Mouse (Mus musculus) lung, embryonic 14.5 days (tissue): ENCODE results near the gene Plekhg6. TPM values are rescaled to one million over a fixed set of nuclear protein-coding genes. Genes with fewer than 3 reads are reported as not detected.

Source experiments
- ATAC-seq: fragments of 200-750 bp; cut with Nextera tagmentation; 2 replicates; pipeline ENCODE4 v1.8.0; 2017; ENCODE audit warnings: mild to moderate bottlenecking, moderate TSS enrichment, moderate library complexity; ENCODE audit not compliant: insufficient read depth
- DNase-seq: peaks from one replicate; pipeline ENCODE4 v3.0.0-alpha.2; 2015
- H3K27ac ChIP-seq: fragments of 300-500 bp; sonication (generic); 2 replicates; pipeline ENCODE4 v1.5.1; 2014; ENCODE audit warnings: low read depth, mild to moderate bottlenecking, moderate library complexity
- H3K27me3 ChIP-seq: fragments of 300-500 bp; sonication (generic); 2 replicates; pipeline ENCODE4 v1.6.1; 2014; ENCODE audit warnings: low read length, control low read depth; ENCODE audit not compliant: insufficient read depth
- H3K36me3 ChIP-seq: fragments of 300-500 bp; sonication (generic); 2 replicates; pipeline ENCODE4 v1.6.1; 2014; ENCODE audit warnings: control low read depth; ENCODE audit not compliant: insufficient read depth
- H3K4me1 ChIP-seq: fragments of 300-500 bp; sonication (generic); 2 replicates; pipeline ENCODE4 v1.6.1; 2014; ENCODE audit warnings: antibody characterized with exemption, control low read depth; ENCODE audit not compliant: insufficient read depth
- H3K4me2 ChIP-seq: fragments of 300-500 bp; sonication (generic); 2 replicates; pipeline ENCODE4 v1.6.1; 2014; ENCODE audit warnings: mild to moderate bottlenecking
- H3K4me3 ChIP-seq: fragments of 300-500 bp; sonication (generic); 2 replicates; pipeline ENCODE4 v1.5.1; 2014; ENCODE audit warnings: low read depth, low read length
- H3K9ac ChIP-seq: fragments of 300-500 bp; sonication (generic); 2 replicates; pipeline ENCODE4 v1.6.1; 2014
- H3K9me3 ChIP-seq: fragments of 300-500 bp; sonication (generic); 2 replicates; pipeline ENCODE4 v1.6.1; 2016; ENCODE audit warnings: low read depth, low read length, control low read depth
- CTCF ChIP-seq: IDR thresholded peaks from 2 replicates; pipeline ENCODE4 v1.5.1; 2016; ENCODE audit warnings: antibody characterized with exemption, low read depth
- WGBS: fragments of 180-500 bp; shearing (Covaris S2); extraction: QIAGEN DNeasy Blood & Tissue Kit; methylation state at CpG from one replicate; pipeline ENCODE4 v1.1.7; 2014; 5-methylcytosine and 5-hydroxymethylcytosine counted together
- polyA plus RNA-seq: library from polyadenylated mRNA; unstranded; fragments of >200 nt; fragmentation: Nextera tagmentation; extraction: Ambion mirVana; gene quantifications from 2 replicates; pipeline ENCODE4 v1.2.1, GENCODE M21; 2014

Gene Plekhg6
- polyA plus RNA-seq, 1 experiment from 2014 or later, result 0.22 TPM

DNA sequence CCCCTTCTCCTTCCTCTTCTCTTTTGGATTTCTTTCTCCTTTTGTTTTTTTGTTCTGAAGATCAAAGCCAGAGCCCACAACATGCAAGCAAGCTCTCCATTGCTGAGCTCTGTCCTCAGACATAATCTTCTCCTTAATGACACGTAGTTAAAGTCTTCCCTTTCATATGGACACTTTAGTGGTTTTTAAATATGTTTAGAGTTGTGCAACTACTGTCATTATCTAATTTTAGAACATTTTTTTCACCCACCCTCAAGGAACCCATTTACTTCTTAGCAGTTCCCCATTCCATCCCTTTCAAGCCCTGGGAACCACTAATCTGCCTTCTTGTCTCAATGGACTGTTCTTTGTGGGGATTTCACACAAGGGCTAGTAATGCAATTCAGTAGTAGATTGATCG lies 46.2 kb downstream of the Plekhg6 start:
- H3K9ac ChIP-seq, result no peak overlapping the region
- H3K27ac ChIP-seq, result no peak overlapping the region
- no peaks in the 10 kb centered on the region for H3K36me3 ChIP-seq
- no peak for TF ChIP-seq CTCF
- H3K27me3 ChIP-seq, result no peaks in the 10 kb centered on the region
- no peak for ATAC-seq
- no peak overlapping the region for H3K4me2 ChIP-seq
- 71% methylated on average over 2 of the region's 2 CpGs for WGBS
- H3K9me3 ChIP-seq, result no peaks in the 10 kb centered on the region
- DNase-seq, result peak; percentile 24
- H3K4me1 ChIP-seq, result peaks cover 8% of the 10 kb centered on the region; the same call in 1 of the 2 replicates
- no peak overlapping the region for H3K4me3 ChIP-seq

DNA sequence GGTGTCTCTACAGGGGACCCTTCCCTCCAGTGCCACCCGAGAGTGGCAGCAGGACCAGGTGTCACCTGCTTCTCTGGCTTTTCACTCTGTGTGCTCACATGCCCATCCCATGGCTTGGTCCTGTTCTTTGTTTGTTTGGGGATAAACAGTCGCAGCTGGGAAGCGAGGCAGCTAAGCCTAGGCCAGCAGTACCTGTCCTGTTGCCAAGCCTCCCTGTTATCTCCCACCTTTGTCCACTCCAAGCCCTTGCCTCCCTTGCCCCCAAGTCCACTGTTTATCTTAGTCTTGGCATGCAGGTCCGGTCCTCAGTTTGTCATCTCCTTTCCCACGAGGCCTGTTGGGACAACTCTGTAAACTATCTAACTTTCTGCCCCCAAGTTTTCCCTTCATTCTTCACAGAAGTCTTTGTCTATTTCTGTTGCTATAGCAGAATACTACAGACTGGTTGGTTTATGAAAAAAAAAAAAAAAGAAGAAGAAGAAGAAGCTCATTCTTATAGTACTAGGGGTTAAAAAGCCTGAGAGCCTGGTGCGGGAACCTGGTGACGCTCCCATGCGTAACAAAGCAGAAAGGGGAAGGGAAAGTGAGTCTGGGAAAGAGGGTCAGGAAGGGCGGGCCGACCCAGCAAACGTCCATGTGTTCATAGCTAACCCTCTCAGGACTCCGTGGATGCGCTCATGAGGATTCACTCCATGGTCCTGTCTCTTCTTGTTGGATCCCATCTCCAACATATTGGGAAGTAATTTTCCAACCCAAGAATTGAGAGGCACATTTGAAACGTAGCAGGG lies 47.3 kb downstream of the Plekhg6 start:
- no peak for TF ChIP-seq CTCF
- Histone ChIP-seq H3K9me3 (no peaks in the 10 kb centered on the region), H3K4me3 (no peak overlapping the region), H3K36me3 (no peaks in the 10 kb centered on the region), H3K4me2 (no peak overlapping the region), H3K27ac (no peak overlapping the region), H3K27me3 (no peaks in the 10 kb centered on the region), H3K9ac (no peak overlapping the region), H3K4me1 (peaks cover 8% of the 10 kb centered on the region; the same call in 1 of the 2 replicates)
- WGBS, result 66% methylated on average over 14 of the region's 14 CpGs
- ATAC-seq, result no peak
- DNase-seq, result no peak

DNA sequence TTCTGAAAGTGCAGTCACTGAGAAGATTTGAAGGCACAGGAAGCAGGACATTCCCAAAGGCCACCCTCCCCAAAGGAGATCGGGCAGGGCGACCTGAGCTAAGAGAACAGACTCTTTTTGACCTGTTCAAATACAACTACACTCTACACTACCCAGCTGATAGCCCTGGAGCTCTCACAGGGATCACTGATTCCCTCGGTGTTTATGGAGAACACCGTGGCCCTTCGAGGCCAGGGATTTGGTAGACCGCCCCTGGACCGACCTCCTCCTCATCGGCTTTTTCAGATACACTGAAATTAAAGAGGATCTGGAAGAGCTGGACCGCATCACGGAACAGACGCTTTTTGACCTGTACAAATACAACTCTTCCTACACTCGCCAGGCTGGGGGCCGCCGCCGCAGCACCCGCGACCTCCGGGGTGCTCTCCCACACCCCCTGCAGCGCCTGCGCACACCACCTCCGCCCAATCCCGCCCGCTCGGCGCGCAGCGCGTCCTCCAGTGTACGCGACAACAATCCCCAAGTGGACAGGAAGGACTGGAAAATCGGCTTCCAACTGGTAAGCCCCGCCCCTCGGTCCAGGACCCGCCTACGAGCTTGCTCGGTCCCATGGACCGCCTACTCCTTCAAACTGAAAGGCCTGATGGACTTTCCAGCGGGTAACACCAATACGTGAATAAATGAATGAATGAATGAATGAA lies 49.8 kb downstream of the Plekhg6 start:
- DNase-seq, result peak; percentile 96
- no peaks in the 10 kb centered on the region for H3K9me3 ChIP-seq
- peak overlapping the region; percentile 54 for H3K4me3 ChIP-seq
- TF ChIP-seq CTCF, result no peak
- H3K27ac ChIP-seq, result peak overlapping the region; percentile 54
- peaks cover 8% of the 10 kb centered on the region; the same call in 1 of the 2 replicates for H3K4me1 ChIP-seq
- no peaks in the 10 kb centered on the region for H3K36me3 ChIP-seq
- H3K27me3 ChIP-seq, result no peaks in the 10 kb centered on the region
- H3K9ac ChIP-seq, result peak overlapping the region; percentile 57
- H3K4me2 ChIP-seq, result peak overlapping the region; percentile 83
- ATAC-seq, result peak; percentile 94
- 2% methylated on average over 39 of the region's 39 CpGs for WGBS

- DNase-seq (no peak), ATAC-seq (no peak)
- peak; percentile 58 for TF ChIP-seq CTCF
- Histone ChIP-seq H3K9ac (no peak overlapping the region), H3K9me3 (no peaks in the 10 kb centered on the region), H3K27ac (no peak overlapping the region), H3K4me1 (peaks cover 12% of the 10 kb centered on the region), H3K4me2 (no peak overlapping the region), H3K36me3 (no peaks in the 10 kb centered on the region), H3K4me3 (no peak overlapping the region), H3K27me3 (no peaks in the 10 kb centered on the region)
- 79% methylated on average over 5 of the region's 5 CpGs for WGBS
Observed at GRCm38 (mm10) chr6:125328243-125328642, 52.4 kb downstream of the Plekhg6 start.

- Histone ChIP-seq H3K4me1 (peaks cover 11% of the 10 kb centered on the region), H3K4me2 (no peak overlapping the region), H3K36me3 (no peaks in the 10 kb centered on the region), H3K27me3 (peaks cover 21% of the 10 kb centered on the region), H3K4me3 (no peak overlapping the region), H3K9me3 (no peaks in the 10 kb centered on the region), H3K27ac (no peak overlapping the region), H3K9ac (no peak overlapping the region)
- ATAC-seq, result no peak
- no peak for TF ChIP-seq CTCF
- WGBS, result 40% methylated on average over 6 of the region's 6 CpGs
- no peak for DNase-seq
Observed at GRCm38 (mm10) chr6:125325337-125325736, 55.3 kb downstream of the Plekhg6 start.

DNA sequence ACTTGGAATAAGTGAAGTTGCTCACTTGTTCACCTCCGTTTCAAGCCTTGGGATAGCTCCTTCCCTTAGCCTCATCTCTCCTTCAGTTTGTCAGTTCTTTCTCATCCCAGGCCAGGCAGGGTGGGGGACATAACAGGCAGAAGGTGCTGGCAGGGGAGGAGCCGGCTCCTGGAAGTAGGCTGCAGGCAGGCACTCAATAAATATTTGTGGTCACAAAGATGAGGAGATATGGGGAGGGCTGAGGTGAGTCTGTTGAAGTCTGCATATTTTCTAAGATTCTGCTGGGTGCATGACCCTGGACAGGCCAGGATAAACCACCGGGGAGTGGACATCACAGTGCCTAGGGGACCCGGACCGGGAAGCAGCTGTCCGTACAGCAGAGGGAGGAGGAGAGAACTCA lies 57.0 kb downstream of the Plekhg6 start:
- no peak for TF ChIP-seq CTCF
- WGBS, result 43% methylated on average over 6 of the region's 6 CpGs
- Histone ChIP-seq H3K27me3 (peaks cover 24% of the 10 kb centered on the region), H3K9me3 (no peaks in the 10 kb centered on the region), H3K36me3 (no peaks in the 10 kb centered on the region), H3K27ac (no peak overlapping the region), H3K4me1 (peaks cover 8% of the 10 kb centered on the region; the same call in 1 of the 2 replicates), H3K4me3 (no peak overlapping the region), H3K9ac (no peak overlapping the region; the same call in 1 of the 2 replicates), H3K4me2 (no peak overlapping the region)
- ATAC-seq (no peak), DNase-seq (no peak)

GRCm38 (mm10) chr6:125322794-125323193 lies 57.8 kb downstream of the Plekhg6 start:
- no peak overlapping the region for H3K27ac ChIP-seq
- 47% methylated on average over 13 of the region's 13 CpGs for WGBS
- H3K4me1 ChIP-seq, result peaks cover 8% of the 10 kb centered on the region; the same call in 1 of the 2 replicates
- no peak for TF ChIP-seq CTCF
- H3K4me2 ChIP-seq, result 0 out of 2 replicates have a peak overlapping the region, but pooled peaks have one; percentile 16
- no peaks in the 10 kb centered on the region for H3K36me3 ChIP-seq
- DNase-seq (peak; percentile 27), ATAC-seq (peak; percentile 25; the same call in 1 of the 2 replicates)
- peaks cover 24% of the 10 kb centered on the region for H3K27me3 ChIP-seq
- H3K9ac ChIP-seq, result no peak overlapping the region
- no peaks in the 10 kb centered on the region for H3K9me3 ChIP-seq
- H3K4me3 ChIP-seq, result no peak overlapping the region
